Mouse (Mus musculus): Measurements from ENCODE around the gene Dph6. TPM values are rescaled to one million over a fixed set of nuclear protein-coding genes. Genes with fewer than 3 reads are reported as not detected.

The Dph6 gene
- total RNA-seq, 4 experiments from 2014 or later: 2.9 to 3.9 (median 3.1) TPM

- no peak for DNase-seq (ENCODE audit: low spot score in 2 of 2)
Measured at GRCm38 (mm10) chr2:114542325-114542724, 112.4 kb downstream of the Dph6 start.

- no peak for DNase-seq (ENCODE audit: low spot score in 2 of 2)
Measured at GRCm38 (mm10) chr2:114540416-114540815, 114.3 kb downstream of the Dph6 start.

GRCm38 (mm10) chr2:114536032-114536431 is 118.7 kb downstream of the Dph6 start:
- DNase-seq (ENCODE audit: low spot score in 2 of 2): no peak

- no peak for DNase-seq (ENCODE audit: low spot score in 2 of 2)
Measured at GRCm38 (mm10) chr2:114531010-114531756, 123.6 kb downstream of the Dph6 start.

GRCm38 (mm10) chr2:114520414-114520813 is 134.3 kb downstream of the Dph6 start:
- DNase-seq (ENCODE audit: low spot score in 2 of 2): no peak

- DNase-seq (ENCODE audit: low spot score in 2 of 2): no peak
Measured at GRCm38 (mm10) chr2:114519907-114520306, 134.9 kb downstream of the Dph6 start.

- DNase-seq (ENCODE audit: low spot score in 2 of 2): no peak
Measured at GRCm38 (mm10) chr2:114492398-114492797, 162.4 kb downstream of the Dph6 start.

- DNase-seq (ENCODE audit: low spot score in 2 of 2): no peak
Measured at GRCm38 (mm10) chr2:114491907-114492306, 162.9 kb downstream of the Dph6 start.

GRCm38 (mm10) chr2:114486980-114487379 is 167.8 kb downstream of the Dph6 start:
- DNase-seq (ENCODE audit: low spot score in 2 of 2): no peak
